Mouse (Mus musculus) liver, postnatal 0 days (tissue): ENCODE results near the gene Rpl7l1.
A peak's percentile ranks its signal among the peaks of the same experiment; 100 is the strongest.

ENCODE experiments used
- CTCF ChIP-seq: sonication (generic); IDR thresholded peaks from 2 replicates; pipeline ENCODE4 v1.5.1; 2016; ENCODE audit warnings: antibody characterized with exemption, low read depth
- EP300 ChIP-seq: IDR thresholded peaks from 2 replicates; pipeline ENCODE4 v1.6.1; 2016; ENCODE audit warnings: antibody characterized with exemption, low read depth, mild to moderate bottlenecking

GRCm38 (mm10) chr17:46751794-46752556 lies 30.5 kb downstream of the Rpl7l1 start, which contains the start of gene Cnpy3:
- TF ChIP-seq CTCF (no peak), EP300 (peak; percentile 52)
